Mouse (Mus musculus) heart, postnatal 0 days (tissue): Measurements from ENCODE around the gene Cpa3.
A peak's percentile ranks its signal among the peaks of the same experiment; 100 is the strongest.

Source experiments
- CTCF ChIP-seq: IDR thresholded peaks from 2 replicates; pipeline ENCODE4 v1.5.1; 2016; ENCODE audit warnings: antibody characterized with exemption, control low read depth, low read depth
- EP300 ChIP-seq: IDR thresholded peaks from 2 replicates; pipeline ENCODE4 v1.6.1; 2016; ENCODE audit warnings: antibody characterized with exemption, low read depth

DNA sequence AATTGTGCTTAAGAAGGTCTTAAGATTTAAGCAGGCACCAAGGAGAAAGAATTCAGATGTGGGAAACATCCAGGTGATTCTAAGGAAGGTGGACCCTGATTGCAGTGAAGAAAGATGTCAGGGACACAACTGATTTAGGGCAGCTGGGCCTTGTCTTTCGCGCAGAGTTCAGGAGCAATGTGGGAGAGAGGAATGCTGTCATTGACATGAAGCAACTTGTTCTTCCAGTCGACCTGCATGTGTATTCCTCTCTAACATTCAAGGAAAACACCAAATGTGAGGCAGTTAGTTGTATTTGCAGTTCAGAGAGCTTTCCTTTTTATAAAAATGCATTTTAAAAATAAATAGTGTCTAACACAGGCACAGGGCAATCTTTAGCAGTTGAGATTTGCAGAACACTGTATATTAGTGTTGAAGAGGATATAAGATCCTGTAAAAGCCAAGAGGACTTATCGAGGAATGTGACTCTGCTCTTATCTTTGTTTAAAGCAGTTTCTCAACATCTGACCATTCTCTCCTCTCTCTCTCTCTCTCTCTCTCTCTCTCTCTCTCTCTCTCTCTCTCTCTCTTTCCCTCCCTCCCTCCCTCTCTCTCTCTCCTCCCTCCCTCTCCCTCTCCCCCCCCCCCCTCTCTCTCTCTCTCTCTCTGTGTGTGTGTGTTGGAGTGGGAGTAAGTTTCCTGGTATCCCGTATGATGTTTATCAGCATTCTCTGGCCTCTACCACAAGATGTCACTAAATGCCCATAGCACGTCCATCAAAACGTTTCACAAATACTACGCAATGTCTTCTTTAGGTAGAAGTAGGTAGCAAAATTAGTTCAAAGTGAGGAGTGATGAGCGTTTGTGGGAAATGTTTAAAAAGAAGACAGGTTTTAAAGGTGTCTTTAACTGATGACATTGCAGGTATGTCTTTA, 12.8 kb upstream of the Cpa3 start:
- peak; percentile 41 for TF ChIP-seq CTCF
- no peak for TF ChIP-seq EP300
